Mouse (Mus musculus): ENCODE measurements around the gene Plagl1. TPM values are rescaled to one million over a fixed set of nuclear protein-coding genes. Genes with fewer than 3 reads are reported as not detected.

Plagl1 gene
- polyA plus RNA-seq, 1 experiment from 2014 or later = 38.6 TPM

DNA sequence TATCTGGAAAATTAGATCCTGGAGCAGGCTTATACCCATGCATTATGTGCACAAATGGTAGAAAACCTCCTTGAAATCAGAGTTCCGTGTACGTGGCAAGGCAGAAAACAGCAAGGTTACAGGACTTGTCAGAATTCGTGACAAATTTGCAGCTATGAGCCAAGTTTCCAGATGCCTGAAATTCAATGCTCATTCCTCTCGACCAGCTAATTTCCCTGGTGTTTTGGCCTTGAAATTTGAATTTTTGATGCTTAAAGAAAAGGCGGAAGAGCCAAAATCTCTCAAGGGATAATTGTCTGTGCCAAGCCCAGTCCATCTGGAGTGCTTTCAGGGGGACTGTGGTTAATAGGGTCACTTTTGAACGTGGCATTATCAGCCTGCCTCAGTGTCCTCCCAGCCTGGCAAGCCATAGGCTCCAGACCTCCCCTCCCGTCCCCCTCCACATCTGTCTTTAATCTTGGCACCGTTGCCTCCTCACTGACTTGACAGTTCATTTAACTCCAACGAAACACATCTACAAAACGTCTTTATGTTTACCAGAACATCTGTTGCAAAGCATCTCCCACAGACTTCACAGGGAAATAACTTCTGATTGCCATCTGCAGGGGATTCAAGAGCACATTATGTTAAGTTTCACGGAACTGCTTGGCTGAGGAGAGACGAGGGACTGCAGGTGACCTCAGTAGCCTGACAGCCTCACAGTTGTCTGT is 110.6 kb downstream of the Plagl1 start:
- peak; percentile 64 for ATAC-seq
- H3K36me3 ChIP-seq (ENCODE audit: control insufficient read depth, insufficient read depth) = no peaks in the 10 kb centered on the region
- peaks cover 19% of the 10 kb centered on the region for H3K4me1 ChIP-seq (replicated peaks; ENCODE audit: control insufficient read depth, insufficient read depth, low read length)
- peak overlapping the region; percentile 41 for H3K27ac ChIP-seq (ENCODE audit: low read length)
- H3K4me3 ChIP-seq (replicated peaks; ENCODE audit: low read length) = no peak overlapping the region
- peak overlapping the region; percentile 10; the same call in 1 of the 2 replicates for H3K4me2 ChIP-seq (ENCODE audit: low read length)
- no peaks in the 10 kb centered on the region for H3K27me3 ChIP-seq (replicated peaks; ENCODE audit: control insufficient read depth, insufficient read depth, low read length)
- 31% methylated on average over 12 of the region's 12 CpGs for WGBS
- H3K9ac ChIP-seq (replicated peaks; ENCODE audit: low read depth, low read length) = no peak overlapping the region
- no peaks in the 10 kb centered on the region for H3K9me3 ChIP-seq (ENCODE audit: control insufficient read depth, low read length)

DNA sequence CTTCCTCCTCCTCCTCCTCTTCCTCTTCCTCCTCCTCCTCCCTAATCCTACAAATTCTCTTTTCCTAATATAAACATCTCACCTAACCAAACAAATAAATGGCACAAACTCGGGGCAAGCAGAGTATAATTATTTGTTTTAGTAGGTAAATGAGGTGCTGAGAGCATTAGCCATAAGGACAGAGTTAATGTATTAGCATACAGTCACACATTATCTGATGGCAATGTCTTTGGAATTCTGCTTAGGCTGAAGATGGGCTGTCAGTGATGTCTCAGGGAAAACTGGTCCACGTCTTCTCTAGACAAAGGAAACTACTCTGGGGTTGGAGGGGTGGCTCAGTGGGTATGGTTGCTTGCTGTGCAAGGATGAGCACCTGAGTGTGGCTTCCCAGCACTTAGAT is 111.2 kb downstream of the Plagl1 start:
- no peaks in the 10 kb centered on the region for H3K27me3 ChIP-seq (replicated peaks; ENCODE audit: control insufficient read depth, insufficient read depth, low read length)
- no peak overlapping the region for H3K9ac ChIP-seq (replicated peaks; ENCODE audit: low read depth, low read length)
- H3K4me1 ChIP-seq (replicated peaks; ENCODE audit: control insufficient read depth, insufficient read depth, low read length) = peaks cover 19% of the 10 kb centered on the region
- WGBS = 39% methylated on average over 2 of the region's 2 CpGs
- H3K4me2 ChIP-seq (ENCODE audit: low read length) = no peak overlapping the region
- H3K4me3 ChIP-seq (replicated peaks; ENCODE audit: low read length) = no peak overlapping the region
- H3K9me3 ChIP-seq (ENCODE audit: control insufficient read depth, low read length) = no peaks in the 10 kb centered on the region
- ATAC-seq = 0 out of 2 replicates have a peak, but pooled peaks have one; percentile 24
- no peaks in the 10 kb centered on the region for H3K36me3 ChIP-seq (ENCODE audit: control insufficient read depth, insufficient read depth)
- peak overlapping the region; percentile 39; the same call in 1 of the 2 replicates for H3K27ac ChIP-seq (ENCODE audit: low read length)

- 41% methylated on average over 10 of the region's 10 CpGs for whole genome bisulfite sequencing
- peaks cover 11% of the 10 kb centered on the region for H3K36me3 ChIP-seq (ENCODE audit: control insufficient read depth, insufficient read depth)
- ATAC-seq = peak; percentile 73
These were observed 112.5 kb downstream of the Plagl1 start for GRCm38 (mm10) chr10:13172798-13173221.

GRCm38 (mm10) chr10:13175866-13176265 is 115.6 kb downstream of the Plagl1 start:
- Histone ChIP-seq H3K9me3 (ENCODE audit: control insufficient read depth, low read length) (no peaks in the 10 kb centered on the region), H3K27ac (ENCODE audit: low read length) (no peak overlapping the region), H3K4me3 (replicated peaks; ENCODE audit: low read length) (no peak overlapping the region), H3K9ac (replicated peaks; ENCODE audit: low read depth, low read length) (no peak overlapping the region), H3K4me1 (replicated peaks; ENCODE audit: control insufficient read depth, insufficient read depth, low read length) (peaks cover 15% of the 10 kb centered on the region), H3K27me3 (replicated peaks; ENCODE audit: control insufficient read depth, insufficient read depth, low read length) (no peaks in the 10 kb centered on the region), H3K36me3 (ENCODE audit: control insufficient read depth, insufficient read depth) (peaks cover 35% of the 10 kb centered on the region), H3K4me2 (ENCODE audit: low read length) (no peak overlapping the region)
- no peak for ATAC-seq
- WGBS = 91% methylated on average over 7 of the region's 7 CpGs

More at GRCm38 (mm10) chr10:13172798-13173221, 112.5 kb downstream of the Plagl1 start:
- Histone ChIP-seq H3K4me3 (replicated peaks; ENCODE audit: low read length) (no peak overlapping the region), H3K4me1 (replicated peaks; ENCODE audit: control insufficient read depth, insufficient read depth, low read length) (peaks cover 19% of the 10 kb centered on the region), H3K9ac (replicated peaks; ENCODE audit: low read depth, low read length) (no peak overlapping the region), H3K27me3 (replicated peaks; ENCODE audit: control insufficient read depth, insufficient read depth, low read length) (no peaks in the 10 kb centered on the region), H3K4me2 (ENCODE audit: low read length) (0 out of 2 replicates have a peak overlapping the region, but pooled peaks have one; percentile 7), H3K27ac (ENCODE audit: low read length) (no peak overlapping the region), H3K9me3 (ENCODE audit: control insufficient read depth, low read length) (no peaks in the 10 kb centered on the region)

DNA sequence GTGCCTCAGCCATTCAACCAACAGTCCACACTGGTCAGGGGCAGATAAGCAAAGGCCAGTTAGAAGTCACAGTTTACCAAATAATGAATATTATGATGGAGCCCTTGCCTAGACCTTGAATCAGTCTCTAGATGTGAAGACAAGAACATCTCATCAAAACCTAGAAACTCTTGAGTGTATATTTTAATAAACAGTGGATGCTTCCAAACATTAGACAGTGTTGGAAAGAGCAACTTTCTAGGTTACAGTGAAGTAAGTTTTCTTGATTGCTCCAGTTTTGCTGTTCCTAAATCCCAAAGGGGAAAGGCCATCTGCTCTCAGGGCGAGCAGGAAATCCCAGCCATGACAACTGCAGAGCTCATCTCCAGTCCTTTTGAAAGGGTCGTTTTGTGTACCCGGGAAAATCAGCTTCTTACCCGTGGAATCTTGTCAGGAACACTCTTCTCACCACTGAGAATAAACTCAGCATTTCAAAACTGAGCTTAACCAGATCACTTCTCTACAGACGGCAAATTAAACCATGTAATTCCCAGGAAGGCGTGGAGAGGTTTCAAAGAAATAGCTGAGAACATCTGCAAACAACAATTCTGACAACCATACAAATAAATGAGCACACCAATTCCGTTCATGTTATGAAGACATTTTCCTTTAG is 117.8 kb downstream of the Plagl1 start, which contains the start of gene Zc2hc1b:
Zc2hc1b (minus strand) TSS at position 51 of the 652 bp plus-strand sequence.
- Histone ChIP-seq H3K4me3 (replicated peaks; ENCODE audit: low read length) (no peak within 1 kb of the TSS), H3K36me3 (ENCODE audit: control insufficient read depth, insufficient read depth) (peaks cover 51% of the 10 kb centered on the region), H3K9me3 (ENCODE audit: control insufficient read depth, low read length) (no peaks in the 10 kb centered on the region), H3K4me2 (ENCODE audit: low read length) (no peak within 1 kb of the TSS), H3K4me1 (replicated peaks; ENCODE audit: control insufficient read depth, insufficient read depth, low read length) (0 out of 2 replicates have a peak, but pooled peaks cover under 1% of the 10 kb centered on the region), H3K9ac (replicated peaks; ENCODE audit: low read depth, low read length) (no peak within 1 kb of the TSS), H3K27ac (ENCODE audit: low read length) (no peak within 1 kb of the TSS), H3K27me3 (replicated peaks; ENCODE audit: control insufficient read depth, insufficient read depth, low read length) (no peaks in the 10 kb centered on the region)
- no peak for ATAC-seq
- WGBS = 84% methylated on average over 7 of the region's 7 CpGs

DNA sequence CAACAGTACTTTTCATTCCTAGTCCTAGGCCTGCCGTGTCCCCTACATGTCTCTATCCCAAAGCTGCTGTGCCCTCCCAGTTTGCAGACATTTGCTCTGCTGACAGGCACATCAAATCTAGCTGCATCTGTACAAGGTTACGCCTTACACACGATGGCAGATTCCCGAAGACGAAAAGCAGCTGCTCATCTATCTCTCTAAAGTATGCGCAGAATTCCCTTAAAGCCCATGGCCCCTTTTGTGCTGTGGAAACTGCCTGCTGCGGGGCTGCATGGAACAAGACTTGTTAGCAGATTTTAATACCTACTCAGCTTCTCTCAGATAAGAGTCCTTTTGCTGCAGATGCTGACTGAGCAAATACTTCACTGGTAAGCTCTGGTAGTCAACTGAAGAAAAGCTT is 119.9 kb downstream of the Plagl1 start:
- Histone ChIP-seq H3K27ac (ENCODE audit: low read length) (no peak overlapping the region), H3K27me3 (replicated peaks; ENCODE audit: control insufficient read depth, insufficient read depth, low read length) (no peaks in the 10 kb centered on the region), H3K4me2 (ENCODE audit: low read length) (no peak overlapping the region), H3K4me1 (replicated peaks; ENCODE audit: control insufficient read depth, insufficient read depth, low read length) (no peaks in the 10 kb centered on the region), H3K9me3 (ENCODE audit: control insufficient read depth, low read length) (no peaks in the 10 kb centered on the region), H3K36me3 (ENCODE audit: control insufficient read depth, insufficient read depth) (peaks cover 54% of the 10 kb centered on the region), H3K4me3 (replicated peaks; ENCODE audit: low read length) (no peak overlapping the region), H3K9ac (replicated peaks; ENCODE audit: low read depth, low read length) (no peak overlapping the region)
- WGBS = 94% methylated on average over 7 of the region's 7 CpGs
- no peak for ATAC-seq

Other genes with a start within 250 kb of the Plagl1 start
- gene Utrn, start 191.1 kb upstream of the Plagl1 start, polyA plus RNA-seq (2015; fragmentation: Nextera tagmentation; extraction: Ambion mirVana) = 18.8 and 20.3 TPM in 2 replicates
- 1.3 TPM in 2 replicates for gene Stx11, start 96.2 kb upstream of the Plagl1 start, polyA plus RNA-seq (2015; fragmentation: Nextera tagmentation; extraction: Ambion mirVana)
- gene Sf3b5, start 55.2 kb upstream of the Plagl1 start, polyA plus RNA-seq (2015; fragmentation: Nextera tagmentation; extraction: Ambion mirVana) = 25.1 and 25.9 TPM in 2 replicates
- gene Zc2hc1b, start 117.5 kb downstream of the Plagl1 start, polyA plus RNA-seq (2015; fragmentation: Nextera tagmentation; extraction: Ambion mirVana) = not detected in 2 replicates
- gene Ltv1, start 132.7 kb downstream of the Plagl1 start, polyA plus RNA-seq (2015; fragmentation: Nextera tagmentation; extraction: Ambion mirVana) = 30.5 and 40.3 TPM in 2 replicates

Measured in forebrain, embryonic 16.5 days (tissue).